Mouse (Mus musculus): ENCODE data around the gene Zfyve16. TPM values are rescaled to one million over a fixed set of nuclear protein-coding genes. Genes with fewer than 3 reads are reported as not detected.
A peak's percentile ranks its signal among the peaks of the same experiment; 100 is the strongest.

Zfyve16 gene
- polyA plus RNA-seq, 1 experiment, result not detected

GRCm38 (mm10) chr13:92483852-92484463 lies 46.7 kb downstream of the Zfyve16 start, which contains the start of gene Fam151b:
Gene Fam151b, minus strand, starts transcription at chr13:92484015.
- Histone ChIP-seq H3K27ac (ENCODE audit: insufficient read depth, low read depth, low read length) (peak within 1 kb of the TSS; percentile 4; the same call in 1 of the 2 replicates), H3K4me1 (ENCODE audit: control insufficient read depth, insufficient read depth, low read length) (no peaks in the 10 kb centered on the region), H3K4me3 (ENCODE audit: insufficient read depth, low read depth, low read length) (peak within 1 kb of the TSS; percentile 56)
- no peak for TF ChIP-seq CTCF (IDR thresholded peaks at IDR 0.05; ENCODE audit: insufficient read depth, low read depth, low read length)
- 0 out of 2 replicates have a peak, but pooled peaks have one; percentile 51 for TF ChIP-seq POLR2A (IDR thresholded peaks at IDR 0.05; ENCODE audit: insufficient read depth, low read depth, low read length)
- WGBS, result 6% methylated on average over 19 of the region's 19 CpGs

- Histone ChIP-seq H3K27ac (ENCODE audit: insufficient read depth, low read depth, low read length) (no peak overlapping the region), H3K4me3 (ENCODE audit: insufficient read depth, low read depth, low read length) (peak overlapping the region; percentile 56; the same call in 1 of the 2 replicates), H3K4me1 (ENCODE audit: control insufficient read depth, insufficient read depth, low read length) (no peaks in the 10 kb centered on the region)
- 2% methylated on average over 3 of the region's 3 CpGs for WGBS
- TF ChIP-seq CTCF (IDR thresholded peaks at IDR 0.05; ENCODE audit: insufficient read depth, low read depth, low read length) (no peak), POLR2A (IDR thresholded peaks at IDR 0.05; ENCODE audit: insufficient read depth, low read depth, low read length) (no peak)
These were observed 47.3 kb downstream of the Zfyve16 start for GRCm38 (mm10) chr13:92483348-92483747.

GRCm38 (mm10) chr13:92470151-92470550 lies 60.5 kb downstream of the Zfyve16 start:
- TF ChIP-seq POLR2A (IDR thresholded peaks at IDR 0.05; ENCODE audit: insufficient read depth, low read depth, low read length) (no peak), CTCF (IDR thresholded peaks at IDR 0.05; ENCODE audit: insufficient read depth, low read depth, low read length) (no peak)
- Histone ChIP-seq H3K27ac (ENCODE audit: insufficient read depth, low read depth, low read length) (no peak overlapping the region), H3K4me1 (ENCODE audit: control insufficient read depth, insufficient read depth, low read length) (no peaks in the 10 kb centered on the region), H3K4me3 (ENCODE audit: insufficient read depth, low read depth, low read length) (no peak overlapping the region)
- WGBS, result 72% methylated on average over 2 of the region's 2 CpGs

GRCm38 (mm10) chr13:92469381-92469780 lies 61.3 kb downstream of the Zfyve16 start:
- WGBS, result 74% methylated on average over 2 of the region's 2 CpGs
- H3K27ac ChIP-seq (ENCODE audit: insufficient read depth, low read depth, low read length), result no peak overlapping the region
- no peak for TF ChIP-seq CTCF (IDR thresholded peaks at IDR 0.05; ENCODE audit: insufficient read depth, low read depth, low read length)
- TF ChIP-seq POLR2A (IDR thresholded peaks at IDR 0.05; ENCODE audit: insufficient read depth, low read depth, low read length), result no peak
- H3K4me1 ChIP-seq (ENCODE audit: control insufficient read depth, insufficient read depth, low read length), result no peaks in the 10 kb centered on the region
- H3K4me3 ChIP-seq (ENCODE audit: insufficient read depth, low read depth, low read length), result no peak overlapping the region

- 75% methylated on average over 9 of the region's 9 CpGs for WGBS
- no peak for TF ChIP-seq CTCF (IDR thresholded peaks at IDR 0.05; ENCODE audit: insufficient read depth, low read depth, low read length)
- TF ChIP-seq POLR2A (IDR thresholded peaks at IDR 0.05; ENCODE audit: insufficient read depth, low read depth, low read length), result no peak
- Histone ChIP-seq H3K27ac (ENCODE audit: insufficient read depth, low read depth, low read length) (no peak overlapping the region), H3K4me1 (ENCODE audit: control insufficient read depth, insufficient read depth, low read length) (no peaks in the 10 kb centered on the region), H3K4me3 (ENCODE audit: insufficient read depth, low read depth, low read length) (no peak overlapping the region)
These were observed 62.8 kb downstream of the Zfyve16 start for GRCm38 (mm10) chr13:92467891-92468290.

- H3K4me1 ChIP-seq (ENCODE audit: control insufficient read depth, insufficient read depth, low read length), result no peaks in the 10 kb centered on the region
- H3K4me3 ChIP-seq (ENCODE audit: insufficient read depth, low read depth, low read length), result no peak overlapping the region
- H3K27ac ChIP-seq (ENCODE audit: insufficient read depth, low read depth, low read length), result no peak overlapping the region
- WGBS, result 89% methylated on average over 3 of the region's 3 CpGs
- TF ChIP-seq POLR2A (IDR thresholded peaks at IDR 0.05; ENCODE audit: insufficient read depth, low read depth, low read length) (no peak), CTCF (IDR thresholded peaks at IDR 0.05; ENCODE audit: insufficient read depth, low read depth, low read length) (no peak)
These were observed 66.0 kb downstream of the Zfyve16 start for GRCm38 (mm10) chr13:92464698-92465097.

GRCm38 (mm10) chr13:92446872-92447271 lies 83.8 kb downstream of the Zfyve16 start:
- Histone ChIP-seq H3K27ac (ENCODE audit: insufficient read depth, low read depth, low read length) (no peak overlapping the region), H3K4me3 (ENCODE audit: insufficient read depth, low read depth, low read length) (no peak overlapping the region), H3K4me1 (ENCODE audit: control insufficient read depth, insufficient read depth, low read length) (no peaks in the 10 kb centered on the region)
- WGBS, result 94% methylated on average over 7 of the region's 7 CpGs
- TF ChIP-seq POLR2A (IDR thresholded peaks at IDR 0.05; ENCODE audit: insufficient read depth, low read depth, low read length) (no peak), CTCF (IDR thresholded peaks at IDR 0.05; ENCODE audit: insufficient read depth, low read depth, low read length) (no peak)

- no peak for TF ChIP-seq CTCF (IDR thresholded peaks at IDR 0.05; ENCODE audit: insufficient read depth, low read depth, low read length)
- TF ChIP-seq POLR2A (IDR thresholded peaks at IDR 0.05; ENCODE audit: insufficient read depth, low read depth, low read length), result no peak
- no peak overlapping the region for H3K27ac ChIP-seq (ENCODE audit: insufficient read depth, low read depth, low read length)
- WGBS, result 77% methylated on average over 13 of the region's 13 CpGs
These were observed 90.4 kb downstream of the Zfyve16 start for GRCm38 (mm10) chr13:92440286-92440685.

GRCm38 (mm10) chr13:92438656-92439055 lies 92.0 kb downstream of the Zfyve16 start:
- no peaks in the 10 kb centered on the region for H3K4me1 ChIP-seq (ENCODE audit: control insufficient read depth, insufficient read depth, low read length)
- 95% methylated on average over 10 of the region's 10 CpGs for WGBS
- no peak overlapping the region for H3K27ac ChIP-seq (ENCODE audit: insufficient read depth, low read depth, low read length)
- TF ChIP-seq CTCF (IDR thresholded peaks at IDR 0.05; ENCODE audit: insufficient read depth, low read depth, low read length) (no peak), POLR2A (IDR thresholded peaks at IDR 0.05; ENCODE audit: insufficient read depth, low read depth, low read length) (no peak)
- no peak overlapping the region for H3K4me3 ChIP-seq (ENCODE audit: insufficient read depth, low read depth, low read length)

More at GRCm38 (mm10) chr13:92440286-92440685, 90.4 kb downstream of the Zfyve16 start:
- H3K4me1 ChIP-seq (ENCODE audit: control insufficient read depth, insufficient read depth, low read length), result no peaks in the 10 kb centered on the region
- H3K4me3 ChIP-seq (ENCODE audit: insufficient read depth, low read depth, low read length), result no peak overlapping the region

Other genes with a start within 250 kb of the Zfyve16 start
- gene Gm20379, start 224.9 kb downstream of the Zfyve16 start, polyA plus RNA-seq (2012; ENCODE audit: insufficient read depth, insufficient read length, low replicate concordance, missing spikeins), result not detected in 2 replicates
- gene Dhfr, start 176.1 kb downstream of the Zfyve16 start, polyA plus RNA-seq (2012; ENCODE audit: insufficient read depth, insufficient read length, low replicate concordance, missing spikeins), result not detected in 2 replicates
- not detected in 2 replicates for gene Msh3, start 175.9 kb downstream of the Zfyve16 start, polyA plus RNA-seq (2012; ENCODE audit: insufficient read depth, insufficient read length, low replicate concordance, missing spikeins)
- not detected in 2 replicates for gene Ankrd34b, start 105.0 kb downstream of the Zfyve16 start, polyA plus RNA-seq (2012; ENCODE audit: insufficient read depth, insufficient read length, low replicate concordance, missing spikeins)
- not detected in 2 replicates for gene Fam151b, start 46.9 kb downstream of the Zfyve16 start, polyA plus RNA-seq (2012; ENCODE audit: insufficient read depth, insufficient read length, low replicate concordance, missing spikeins)
- not detected in 2 replicates for gene Spz1, start 45.3 kb upstream of the Zfyve16 start, polyA plus RNA-seq (2012; ENCODE audit: insufficient read depth, insufficient read length, low replicate concordance, missing spikeins)
- 157 TPM in 1 of 2 replicates, not detected in the other for gene Serinc5, start 80.2 kb upstream of the Zfyve16 start, polyA plus RNA-seq (2012; ENCODE audit: insufficient read depth, insufficient read length, low replicate concordance, missing spikeins)